Mouse (Mus musculus) neural tube, embryonic 12.5 days (tissue): ENCODE data around the gene Phc2. TPM values are rescaled to one million over a fixed set of nuclear protein-coding genes. Genes with fewer than 3 reads are reported as not detected.

Experiments used
- ATAC-seq: fragments of 200-750 bp; cut with Nextera tagmentation; 2 replicates; pipeline ENCODE4 v1.8.0; 2017; ENCODE audit warnings: low read depth, mild to moderate bottlenecking, moderate TSS enrichment, moderate library complexity; ENCODE audit not compliant: low FRiP score
- H3K27ac ChIP-seq: fragments of 300-500 bp; sonication (generic); 2 replicates; pipeline ENCODE4 v1.5.1; 2016
- H3K27me3 ChIP-seq: fragments of 300-500 bp; sonication (generic); replicated peaks from 2 replicates; pipeline ENCODE4 v1.6.1; 2016; ENCODE audit warnings: mild to moderate bottlenecking
- H3K36me3 ChIP-seq: fragments of 300-500 bp; sonication (generic); 2 replicates; pipeline ENCODE4 v1.6.1; 2016; ENCODE audit warnings: mild to moderate bottlenecking
- H3K4me1 ChIP-seq: fragments of 300-500 bp; sonication (generic); 2 replicates; pipeline ENCODE4 v1.6.1; 2016
- H3K4me2 ChIP-seq: fragments of 300-500 bp; sonication (generic); replicated peaks from 2 replicates; pipeline ENCODE4 v1.6.1; 2016; ENCODE audit warnings: mild to moderate bottlenecking
- H3K4me3 ChIP-seq: fragments of 300-500 bp; sonication (generic); 2 replicates; pipeline ENCODE4 v1.5.1; 2016
- H3K9ac ChIP-seq: fragments of 300-500 bp; sonication (generic); 2 replicates; pipeline ENCODE4 v1.6.1; 2016; ENCODE audit warnings: mild to moderate bottlenecking
- H3K9me3 ChIP-seq: fragments of 300-500 bp; sonication (generic); 2 replicates; pipeline ENCODE4 v1.6.1; 2016; ENCODE audit warnings: mild to moderate bottlenecking
- WGBS: fragments of 180-500 bp; shearing (Covaris S2); methylation state at CpG from one replicate; pipeline ENCODE4 v1.1.7; 2016; 5-methylcytosine and 5-hydroxymethylcytosine counted together
- polyA plus RNA-seq: library from polyadenylated mRNA; unstranded; fragments of >200 nt; fragmentation: Nextera tagmentation; extraction: Ambion mirVana; gene quantifications from 2 replicates; pipeline ENCODE4 v1.2.1, GENCODE M21; 2016

Gene Phc2
- polyA plus RNA-seq, 1 experiment from 2014 or later: 167 TPM

GRCm38 (mm10) chr4:128737825-128738610 lies 83.5 kb downstream of the Phc2 start:
- Histone ChIP-seq H3K9me3 (no peaks in the 10 kb centered on the region), H3K4me2 (no peak overlapping the region; the same call in 1 of the 2 replicates), H3K4me1 (peaks cover 65% of the 10 kb centered on the region), H3K4me3 (no peak overlapping the region), H3K27me3 (no peaks in the 10 kb centered on the region), H3K36me3 (peaks cover 18% of the 10 kb centered on the region), H3K9ac (peak overlapping the region; percentile 3; the same call in 1 of the 2 replicates), H3K27ac (no peak overlapping the region; the same call in 1 of the 2 replicates)
- ATAC-seq: no peak
- WGBS: 76% methylated on average over 14 of the region's 14 CpGs

- ATAC-seq: no peak
- peaks cover 37% of the 10 kb centered on the region for H3K4me1 ChIP-seq
- no peak overlapping the region for H3K4me3 ChIP-seq
- 70% methylated on average over 1 of the region's 1 CpGs for WGBS
- no peak overlapping the region for H3K27ac ChIP-seq
- no peaks in the 10 kb centered on the region for H3K27me3 ChIP-seq
- H3K9ac ChIP-seq: no peak overlapping the region
- H3K4me2 ChIP-seq: no peak overlapping the region
- H3K9me3 ChIP-seq: no peaks in the 10 kb centered on the region
- peaks cover 36% of the 10 kb centered on the region for H3K36me3 ChIP-seq
Measured at GRCm38 (mm10) chr4:128740878-128741277, 86.4 kb downstream of the Phc2 start.

- no peak for ATAC-seq
- H3K9ac ChIP-seq: no peak overlapping the region
- H3K4me1 ChIP-seq: peaks cover 27% of the 10 kb centered on the region
- no peak overlapping the region for H3K4me2 ChIP-seq
- no peaks in the 10 kb centered on the region for H3K9me3 ChIP-seq
- H3K4me3 ChIP-seq: no peak overlapping the region
- 54% methylated on average over 5 of the region's 5 CpGs for WGBS
- peaks cover 45% of the 10 kb centered on the region for H3K36me3 ChIP-seq
- no peaks in the 10 kb centered on the region for H3K27me3 ChIP-seq
- H3K27ac ChIP-seq: no peak overlapping the region
Measured at GRCm38 (mm10) chr4:128741906-128742305, 87.4 kb downstream of the Phc2 start.

GRCm38 (mm10) chr4:128742379-128742970 lies 88.0 kb downstream of the Phc2 start:
- ATAC-seq: no peak
- Histone ChIP-seq H3K27ac (no peak overlapping the region), H3K9ac (no peak overlapping the region), H3K4me1 (peaks cover 21% of the 10 kb centered on the region), H3K4me2 (no peak overlapping the region), H3K27me3 (no peaks in the 10 kb centered on the region), H3K4me3 (no peak overlapping the region), H3K9me3 (no peaks in the 10 kb centered on the region), H3K36me3 (peaks cover 50% of the 10 kb centered on the region)
- 57% methylated on average over 10 of the region's 10 CpGs for WGBS

- Histone ChIP-seq H3K36me3 (peaks cover 57% of the 10 kb centered on the region), H3K27ac (no peak overlapping the region), H3K27me3 (no peaks in the 10 kb centered on the region), H3K4me3 (no peak overlapping the region), H3K4me1 (peaks cover 15% of the 10 kb centered on the region), H3K9ac (no peak overlapping the region), H3K9me3 (no peaks in the 10 kb centered on the region), H3K4me2 (no peak overlapping the region)
- ATAC-seq: no peak
- 77% methylated on average over 12 of the region's 12 CpGs for WGBS
Measured at GRCm38 (mm10) chr4:128743031-128743626, 88.6 kb downstream of the Phc2 start.

- Histone ChIP-seq H3K9ac (no peak overlapping the region), H3K4me2 (no peak overlapping the region), H3K9me3 (no peaks in the 10 kb centered on the region), H3K27ac (no peak overlapping the region), H3K4me1 (peaks cover 12% of the 10 kb centered on the region), H3K4me3 (no peak overlapping the region), H3K36me3 (peaks cover 77% of the 10 kb centered on the region), H3K27me3 (no peaks in the 10 kb centered on the region)
- no peak for ATAC-seq
- 92% methylated on average over 8 of the region's 8 CpGs for WGBS
Measured at GRCm38 (mm10) chr4:128745160-128745559, 90.7 kb downstream of the Phc2 start.

- Histone ChIP-seq H3K4me3 (no peak overlapping the region), H3K4me1 (peaks cover 2% of the 10 kb centered on the region), H3K27ac (no peak overlapping the region), H3K9ac (no peak overlapping the region), H3K27me3 (no peaks in the 10 kb centered on the region), H3K36me3 (peaks cover 98% of the 10 kb centered on the region), H3K9me3 (no peaks in the 10 kb centered on the region), H3K4me2 (no peak overlapping the region)
- WGBS: 91% methylated on average over 22 of the region's 22 CpGs
- no peak for ATAC-seq
Measured at GRCm38 (mm10) chr4:128747614-128748270, 93.2 kb downstream of the Phc2 start.

GRCm38 (mm10) chr4:128748309-128748708 lies 93.8 kb downstream of the Phc2 start:
- Histone ChIP-seq H3K9ac (no peak overlapping the region), H3K27me3 (no peaks in the 10 kb centered on the region)
- WGBS: 93% methylated on average over 7 of the region's 7 CpGs

GRCm38 (mm10) chr4:128751006-128751405 lies 96.5 kb downstream of the Phc2 start:
- Histone ChIP-seq H3K36me3 (peaks cover 81% of the 10 kb centered on the region), H3K4me2 (no peak overlapping the region), H3K4me1 (no peaks in the 10 kb centered on the region), H3K27me3 (no peaks in the 10 kb centered on the region), H3K27ac (no peak overlapping the region), H3K9ac (no peak overlapping the region), H3K4me3 (no peak overlapping the region), H3K9me3 (no peaks in the 10 kb centered on the region)
- ATAC-seq: no peak
- 66% methylated on average over 5 of the region's 5 CpGs for WGBS

More at GRCm38 (mm10) chr4:128748309-128748708, 93.8 kb downstream of the Phc2 start:
- Histone ChIP-seq H3K36me3 (peaks cover 99% of the 10 kb centered on the region), H3K4me2 (no peak overlapping the region), H3K4me1 (no peaks in the 10 kb centered on the region), H3K4me3 (no peak overlapping the region), H3K27ac (no peak overlapping the region), H3K9me3 (no peaks in the 10 kb centered on the region)
- ATAC-seq: no peak

- ATAC-seq: no peak
- Histone ChIP-seq H3K27ac (no peak overlapping the region), H3K36me3 (peaks cover 69% of the 10 kb centered on the region), H3K27me3 (no peaks in the 10 kb centered on the region), H3K9ac (no peak overlapping the region), H3K9me3 (no peaks in the 10 kb centered on the region), H3K4me1 (no peaks in the 10 kb centered on the region), H3K4me2 (no peak overlapping the region), H3K4me3 (no peak overlapping the region)
- 90% methylated on average over 13 of the region's 13 CpGs for WGBS
Measured at GRCm38 (mm10) chr4:128752031-128752757, 97.7 kb downstream of the Phc2 start.

GRCm38 (mm10) chr4:128753571-128753970 lies 99.1 kb downstream of the Phc2 start:
- H3K27ac ChIP-seq: no peak overlapping the region
- no peak for ATAC-seq
- peaks cover 55% of the 10 kb centered on the region for H3K36me3 ChIP-seq
- no peak overlapping the region for H3K4me2 ChIP-seq
- H3K4me3 ChIP-seq: no peak overlapping the region
- no peak overlapping the region for H3K9ac ChIP-seq
- H3K27me3 ChIP-seq: no peaks in the 10 kb centered on the region
- no peaks in the 10 kb centered on the region for H3K9me3 ChIP-seq
- H3K4me1 ChIP-seq: no peaks in the 10 kb centered on the region
- WGBS: 89% methylated on average over 7 of the region's 7 CpGs
